Mouse (Mus musculus) liver, adult 2 months (tissue): ENCODE results near the gene Tcf20.

ENCODE experiments used
- CTCF ChIP-seq: fragments of 200-500 bp; IDR thresholded peaks from 2 replicates; pipeline ENCODE4 v1.5.1; 2011; ENCODE audit warnings: low read depth, low read length, control low read depth
- POLR2A ChIP-seq: fragments of 200-500 bp; IDR thresholded peaks from 2 replicates; pipeline ENCODE4 v1.6.1; 2011; ENCODE audit warnings: low read length, control low read depth; ENCODE audit not compliant: insufficient read depth; ENCODE audit errors: extremely low read depth

DNA sequence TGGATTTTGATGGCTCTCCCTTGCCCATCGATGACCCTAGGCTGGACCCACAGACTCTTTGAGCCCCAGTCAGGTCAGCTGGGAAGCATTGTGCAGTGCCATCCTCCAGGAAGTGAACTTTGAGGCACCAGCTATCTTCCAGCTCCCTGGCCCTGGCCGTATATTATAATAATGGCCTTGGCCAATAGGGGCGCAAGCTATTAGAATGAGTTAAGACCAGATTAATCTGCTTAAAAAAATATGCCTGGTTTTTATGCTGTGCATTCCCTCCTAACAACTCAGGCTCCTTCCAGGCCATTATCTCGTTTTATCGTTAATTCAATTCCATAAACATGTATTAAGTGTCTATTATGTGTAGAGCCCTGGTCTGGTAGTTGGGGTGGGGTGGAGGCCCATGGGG is 56.2 kb downstream of the Tcf20 start:
- no peak for TF ChIP-seq POLR2A
- no peak for TF ChIP-seq CTCF
